Mouse (Mus musculus) liver, adult 2 months (tissue): ENCODE measurements at regions not wholly inside any gene's neighbourhood (a gene's known extent, or its start where the extent isn't known, plus 50 kb on each side); places are given as distances from the start of the nearest gene placed in this dataset.
A peak's percentile ranks its signal among the peaks of the same experiment; 100 is the strongest.

Experiments
- DNase-seq: peaks from one replicate; pipeline ENCODE4 v3.0.0-alpha.2; 2011; ENCODE audit warnings: low read depth, low spot score; ENCODE audit errors: extremely low read depth
- H3K27ac ChIP-seq: fragments of 200-500 bp; replicated peaks from 2 replicates; pipeline ENCODE4 v1.5.1; 2012; ENCODE audit warnings: low read depth, mild to moderate bottlenecking, control low read depth, inconsistent platforms, low read length; ENCODE audit not compliant: insufficient read depth
- H3K27me3 ChIP-seq: fragments of 200-500 bp; 2 replicates; pipeline ENCODE4 v1.6.1; 2012; ENCODE audit warnings: mild to moderate bottlenecking, moderate library complexity, low read length, inconsistent platforms; ENCODE audit not compliant: control insufficient read depth, insufficient read depth
- H3K36me3 ChIP-seq: fragments of 200-500 bp; 2 replicates; pipeline ENCODE4 v1.6.1; 2012; ENCODE audit warnings: low read length, inconsistent platforms; ENCODE audit not compliant: control insufficient read depth, insufficient read depth
- H3K4me1 ChIP-seq: fragments of 200-500 bp; 2 replicates; pipeline ENCODE4 v1.6.1; 2011; ENCODE audit warnings: low read length; ENCODE audit not compliant: control insufficient read depth, insufficient read depth
- H3K4me3 ChIP-seq: fragments of 200-500 bp; 2 replicates; pipeline ENCODE4 v1.5.1; 2011; ENCODE audit warnings: low read depth, mild to moderate bottlenecking, control low read depth, low read length, moderate library complexity; ENCODE audit not compliant: insufficient read depth
- H3K79me2 ChIP-seq: fragments of 200-500 bp; 2 replicates; pipeline ENCODE4 v1.6.1; 2012; ENCODE audit warnings: inconsistent platforms, mild to moderate bottlenecking, low read length, moderate library complexity; ENCODE audit not compliant: control insufficient read depth, insufficient read depth
- H3K9ac ChIP-seq: fragments of 200-500 bp; 2 replicates; pipeline ENCODE4 v1.6.1; 2012; ENCODE audit warnings: low read depth, mild to moderate bottlenecking, control low read depth, inconsistent platforms, low read length
- CTCF ChIP-seq: fragments of 200-500 bp; IDR thresholded peaks from 2 replicates; pipeline ENCODE4 v1.5.1; 2011; ENCODE audit warnings: low read depth, low read length, control low read depth
- POLR2A ChIP-seq: fragments of 200-500 bp; IDR thresholded peaks from 2 replicates; pipeline ENCODE4 v1.6.1; 2011; ENCODE audit warnings: low read length, control low read depth; ENCODE audit not compliant: insufficient read depth; ENCODE audit errors: extremely low read depth
- WGBS: fragments of 180-500 bp; shearing (Covaris S2); methylation state at CpG from one replicate; pipeline ENCODE4 v1.1.7; 2018; 5-methylcytosine and 5-hydroxymethylcytosine counted together

- Histone ChIP-seq H3K27ac (no peak overlapping the region), H3K36me3 (no peaks in the 10 kb centered on the region), H3K27me3 (no peaks in the 10 kb centered on the region), H3K9ac (no peak overlapping the region), H3K4me1 (no peaks in the 10 kb centered on the region), H3K79me2 (no peaks in the 10 kb centered on the region), H3K4me3 (no peak overlapping the region)
- DNase-seq, result no peak
- TF ChIP-seq POLR2A (no peak), CTCF (no peak)
- WGBS, result 82% methylated on average over 5 of the region's 5 CpGs
Measured at GRCm38 (mm10) chr8:62678166-62678565, 272.6 kb upstream of the Spock3 start.

- H3K27ac ChIP-seq, result no peak overlapping the region
- WGBS, result 55% methylated on average over 1 of the region's 1 CpGs
Measured at GRCm38 (mm10) chr8:62684229-62684628, 266.6 kb upstream of the Spock3 start.

GRCm38 (mm10) chr8:62685359-62686057, 265.3 kb upstream of the Spock3 start:
- DNase-seq, result no peak
- no peaks in the 10 kb centered on the region for H3K4me1 ChIP-seq
- no peaks in the 10 kb centered on the region for H3K79me2 ChIP-seq
- H3K27me3 ChIP-seq, result no peaks in the 10 kb centered on the region
- no peak overlapping the region for H3K9ac ChIP-seq
- H3K27ac ChIP-seq, result no peak overlapping the region
- 48% methylated on average over 1 of the region's 1 CpGs for WGBS
- no peak for TF ChIP-seq POLR2A
- TF ChIP-seq CTCF, result no peak
- no peaks in the 10 kb centered on the region for H3K36me3 ChIP-seq
- H3K4me3 ChIP-seq, result no peak overlapping the region

More at GRCm38 (mm10) chr8:62684229-62684628, 266.6 kb upstream of the Spock3 start:
- Histone ChIP-seq H3K4me1 (no peaks in the 10 kb centered on the region), H3K4me3 (no peak overlapping the region), H3K9ac (no peak overlapping the region), H3K36me3 (no peaks in the 10 kb centered on the region), H3K27me3 (no peaks in the 10 kb centered on the region), H3K79me2 (no peaks in the 10 kb centered on the region)
- DNase-seq, result no peak
- no peak for TF ChIP-seq POLR2A
- TF ChIP-seq CTCF, result no peak

GRCm38 (mm10) chr8:62686058-62686390, 264.8 kb upstream of the Spock3 start:
- TF ChIP-seq POLR2A (no peak), CTCF (no peak)
- peak; percentile 67 for DNase-seq
- Histone ChIP-seq H3K27ac (no peak overlapping the region), H3K36me3 (no peaks in the 10 kb centered on the region), H3K79me2 (no peaks in the 10 kb centered on the region), H3K27me3 (no peaks in the 10 kb centered on the region), H3K4me1 (no peaks in the 10 kb centered on the region), H3K4me3 (no peak overlapping the region), H3K9ac (no peak overlapping the region)
